Mouse (Mus musculus) v-Abl transformed pro-B cells (cell line): ENCODE measurements around the gene RPS10-NUDT3.

Source experiments
- in situ Hi-C, 2 experiments: fragments of 400-800 bp; cut with MboI; formaldehyde crosslinking; loops; one replicate each; pipeline ENCODE4 v1.15.1; 2025; ENCODE audit not compliant: unreplicated experiment in 2 of 2

The RPS10-NUDT3 gene

GRCm38 (mm10) chr17:27643756-27644155 lies 8.7 kb upstream of the RPS10-NUDT3 start:
- in situ Hi-C loops, result loop anchor here in 1 of 2 experiments (10.0 kb wide), 2 partner anchors 441 to 521 kb away; partner anchors contain the start of gene Tcp11

GRCm38 (mm10) chr17:27643101-27643500 lies 8.1 kb upstream of the RPS10-NUDT3 start:
- in situ Hi-C loops, result loop anchor here in 1 of 2 experiments (10.0 kb wide), 2 partner anchors 442 to 522 kb away; partner anchors contain the start of gene Tcp11

GRCm38 (mm10) chr17:27642491-27643062 lies 7.6 kb upstream of the RPS10-NUDT3 start:
- in situ Hi-C loops, result loop anchor here in 1 of 2 experiments (10.0 kb wide), 2 partner anchors 442 to 522 kb away; partner anchors contain the start of gene Tcp11

DNA sequence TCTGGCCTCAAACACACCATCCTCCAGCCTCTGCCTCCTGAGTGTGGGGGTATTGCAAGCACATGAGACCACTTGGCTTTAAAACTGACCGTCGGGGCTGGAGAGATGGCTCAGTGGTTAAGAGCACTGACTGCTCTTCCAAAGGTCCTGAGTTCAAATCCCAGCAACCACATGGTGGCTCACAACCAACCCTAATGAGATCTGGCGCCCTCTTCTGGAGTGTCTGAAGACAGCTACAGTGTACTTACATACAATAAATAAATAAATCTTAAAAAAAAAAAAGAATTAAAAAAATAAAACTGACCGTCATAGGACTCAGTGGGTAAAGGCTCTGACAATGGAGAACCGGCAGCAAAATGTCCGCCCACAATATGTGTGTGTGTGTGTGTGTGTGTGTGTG lies 4.8 kb upstream of the RPS10-NUDT3 start:
- in situ Hi-C loops, result loop anchor here (10.0 kb wide), 3 partner anchors 105 to 525 kb away; partner anchors contain the start of gene Tcp11 (in 1 of the 2)

GRCm38 (mm10) chr17:27638921-27639332 lies 3.9 kb upstream of the RPS10-NUDT3 start:
- in situ Hi-C loops, result loop anchor here in 1 of 2 experiments (10.0 kb wide), 1 partner anchor 104 kb away; no protein-coding TSS in a partner anchor

- in situ Hi-C loops, result loop anchor here in 1 of 2 experiments (10.0 kb wide), 1 partner anchor 103 kb away; no protein-coding TSS in a partner anchor
Measured at GRCm38 (mm10) chr17:27637333-27637732, 2.3 kb upstream of the RPS10-NUDT3 start.

DNA sequence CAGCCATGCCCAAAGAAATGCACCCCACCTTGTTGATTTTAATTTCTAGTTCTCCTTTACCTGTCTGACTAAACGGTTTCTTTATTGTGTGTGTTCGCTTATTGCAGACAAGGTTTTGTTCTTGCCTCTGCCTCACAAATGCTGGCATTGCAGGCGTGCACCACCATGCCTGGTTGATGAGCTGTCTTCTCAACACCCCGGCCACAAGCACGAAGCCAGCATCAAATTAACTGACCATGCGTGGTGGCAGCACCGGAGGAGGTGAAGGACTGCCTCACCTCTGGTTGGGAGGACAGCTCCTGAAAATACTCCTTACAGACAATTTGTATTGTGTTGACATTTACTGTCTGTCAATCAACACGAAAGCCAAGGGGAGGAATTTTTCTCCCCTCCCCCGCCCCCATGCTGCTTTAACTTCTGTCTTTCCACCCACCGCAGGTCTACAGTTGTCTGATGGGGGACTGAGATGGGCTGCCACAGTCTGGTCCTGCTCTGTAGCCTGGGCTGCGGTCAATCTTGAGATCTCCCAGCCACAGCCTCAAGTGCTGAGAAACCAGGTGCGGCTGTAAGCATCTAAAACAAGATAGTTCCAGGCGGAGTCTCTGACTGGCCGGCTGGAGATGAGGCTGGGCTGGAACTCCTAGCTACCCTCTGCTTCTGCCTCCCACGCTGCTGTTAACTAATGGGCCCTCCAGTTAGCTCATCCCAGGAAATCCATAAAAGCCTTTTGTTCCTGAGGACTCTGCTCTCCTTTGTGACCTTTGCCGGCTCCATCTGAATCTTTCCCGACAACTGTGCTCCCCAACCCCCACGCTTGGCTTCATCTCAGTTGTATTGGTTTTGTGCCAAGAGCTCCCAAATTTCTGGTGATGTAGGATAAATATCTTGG lies 1.4 kb upstream of the RPS10-NUDT3 start, which contains the start of gene Rps10:
Gene Rps10 (minus strand): TSS at position 538 of the 889 bp plus-strand sequence.
- in situ Hi-C loops, result loop anchor here in 1 of 2 experiments (10.0 kb wide), 1 partner anchor 102 kb away; no protein-coding TSS in a partner anchor

- in situ Hi-C loops, result loop anchor here in 1 of 2 experiments (10.0 kb wide), 1 partner anchor 101 kb away; no protein-coding TSS in a partner anchor
Measured at GRCm38 (mm10) chr17:27635575-27635903, 517 bp upstream of the RPS10-NUDT3 start.

- in situ Hi-C loops, result loop anchor here (5.0 to 10.0 kb wide), 3 partner anchors 62 to 95 kb away; partner anchors contain the start of gene AI413582 (in 2 of the 2)
Measured at GRCm38 (mm10) chr17:27629249-27630020, 5.6 kb downstream of the RPS10-NUDT3 start.

DNA sequence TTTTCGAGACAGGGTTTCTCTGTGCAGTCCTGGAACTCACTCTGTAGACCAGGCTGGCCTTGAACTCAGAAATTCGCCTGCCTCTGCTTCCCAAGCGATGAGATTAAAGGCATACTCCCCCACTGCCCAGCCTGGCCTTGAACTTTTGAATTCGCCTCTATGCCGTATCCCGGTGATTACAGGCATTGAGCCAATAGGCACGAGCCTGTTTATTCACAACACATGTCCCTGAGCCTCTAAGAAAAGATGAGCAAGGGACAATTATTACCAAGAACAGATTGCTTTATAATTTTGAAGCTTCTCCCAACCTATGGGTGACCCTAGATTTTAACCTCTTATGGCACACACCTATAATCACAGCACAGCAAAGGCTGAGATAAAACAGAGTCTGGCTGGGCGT lies 6.6 kb downstream of the RPS10-NUDT3 start:
- in situ Hi-C loops, result no loop called here

DNA sequence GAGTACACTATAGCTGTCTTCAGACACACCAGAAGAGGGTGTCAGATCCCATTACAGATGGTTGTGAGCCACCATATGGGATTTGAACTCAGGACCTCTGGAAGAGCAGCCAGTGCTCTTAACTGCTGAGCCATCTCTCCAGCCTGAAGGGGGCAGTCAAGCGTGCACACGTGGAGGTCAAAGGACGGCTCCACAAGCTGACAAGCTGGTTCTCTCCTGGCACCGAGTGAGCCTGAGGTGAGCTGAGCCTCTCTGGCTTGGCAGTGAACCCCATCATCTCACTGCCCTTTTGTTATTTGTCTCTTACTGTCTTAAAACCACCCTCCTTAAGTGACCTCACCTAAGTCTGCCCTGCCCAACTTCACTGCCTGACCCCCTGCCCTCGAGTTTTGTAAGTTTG lies 7.6 kb downstream of the RPS10-NUDT3 start:
- in situ Hi-C loops, result no loop called here

- in situ Hi-C loops, result no loop called here
Measured at GRCm38 (mm10) chr17:27626681-27627080, 8.3 kb downstream of the RPS10-NUDT3 start.

GRCm38 (mm10) chr17:27625455-27626251 lies 9.4 kb downstream of the RPS10-NUDT3 start:
- in situ Hi-C loops, result no loop called here

DNA sequence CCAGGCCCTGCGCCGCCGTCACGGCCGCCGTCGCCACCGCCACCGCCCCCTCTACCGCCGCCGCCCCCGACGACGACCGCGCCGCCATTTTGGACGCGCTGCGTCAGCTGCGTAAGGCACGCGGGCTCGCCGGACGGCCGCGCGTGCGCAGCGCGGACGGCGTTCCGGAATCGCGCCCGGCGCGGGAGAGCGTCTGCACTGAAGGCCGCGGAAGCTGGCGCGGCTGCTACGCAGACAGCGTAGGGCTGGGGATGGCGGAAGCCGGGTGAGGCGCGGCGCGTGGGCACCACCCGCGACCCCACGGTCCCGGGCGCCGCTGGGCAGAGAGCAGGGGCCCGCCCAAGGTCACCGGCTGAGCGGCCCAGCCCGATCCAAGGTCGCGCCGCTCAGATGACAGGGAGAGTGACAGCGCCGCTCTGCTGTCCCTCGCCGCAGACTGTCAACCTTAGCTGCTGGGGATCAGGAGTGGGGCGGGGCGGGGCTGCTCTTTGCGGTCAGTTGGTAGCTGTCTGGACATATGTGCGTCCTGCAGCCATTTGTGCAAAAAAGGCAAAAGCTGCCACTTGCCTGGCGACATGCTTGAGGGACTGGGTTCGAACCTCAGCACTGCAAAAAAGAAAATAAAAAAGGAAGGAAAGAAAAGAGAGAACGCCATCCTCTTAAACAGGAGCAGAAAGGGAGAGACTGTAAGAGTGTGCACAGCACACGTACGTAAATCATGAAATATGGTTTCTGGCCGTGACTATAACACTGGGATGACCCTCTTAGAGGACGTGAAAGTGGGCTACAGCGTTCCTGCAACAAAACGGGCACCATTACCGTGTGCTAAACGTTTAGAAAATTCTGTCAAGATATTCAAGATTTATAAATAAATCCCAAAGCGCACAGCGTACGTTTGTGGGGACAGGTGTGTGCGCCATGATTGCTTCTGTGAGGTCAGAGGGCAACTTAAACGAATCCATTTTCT lies 11.4 kb downstream of the RPS10-NUDT3 start, which contains the start of gene Nudt3:
Gene Nudt3 (minus strand): TSS at position 136 of the 967 bp plus-strand sequence.
- in situ Hi-C loops, result no loop called here

DNA sequence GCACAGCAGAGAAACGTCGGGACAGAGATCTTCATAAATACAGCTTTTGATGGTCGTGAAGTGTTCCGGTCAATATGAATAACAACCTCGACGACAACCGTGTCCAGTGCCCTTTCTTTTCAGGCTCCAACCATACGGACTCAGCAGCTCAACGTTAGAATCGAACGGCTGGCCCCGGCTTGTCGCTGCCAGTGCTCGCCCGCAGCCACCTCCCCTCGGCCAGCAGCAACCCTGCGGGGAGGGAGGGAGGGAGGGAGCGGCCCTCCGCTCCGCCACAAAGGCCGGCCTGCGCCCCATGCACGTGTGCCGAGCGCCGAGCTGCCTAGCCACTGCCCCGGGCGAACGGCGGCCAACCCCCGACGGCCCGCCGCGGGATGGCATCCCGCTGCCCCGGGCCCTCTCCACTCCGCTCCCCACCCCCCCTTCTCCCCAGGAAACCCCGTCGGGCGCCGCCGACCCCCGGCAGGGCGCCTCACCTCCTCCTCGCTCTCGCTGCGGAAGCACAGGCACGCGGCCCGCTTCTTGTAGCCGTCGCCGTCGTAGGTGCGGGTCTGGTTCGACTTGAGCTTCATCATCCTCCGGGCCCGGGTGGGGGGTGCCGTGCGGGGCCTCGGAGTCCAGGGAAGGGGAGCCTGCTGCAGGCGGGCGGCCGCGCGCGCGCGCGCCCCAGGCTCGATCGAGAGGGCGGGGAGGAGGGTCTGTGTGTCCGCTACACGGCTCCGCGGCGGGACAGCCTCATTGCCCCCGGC lies 12.2 kb downstream of the RPS10-NUDT3 start:
- in situ Hi-C loops, result no loop called here

GRCm38 (mm10) chr17:27621705-27622531 lies 13.1 kb downstream of the RPS10-NUDT3 start:
- in situ Hi-C loops, result no loop called here

GRCm38 (mm10) chr17:27621161-27621560 lies 13.9 kb downstream of the RPS10-NUDT3 start:
- in situ Hi-C loops, result no loop called here
